Mouse (Mus musculus) effector memory CD4-positive, alpha-beta T cell, adult 5 months (primary cell): Measurements from ENCODE around the gene Sorl1. TPM values are rescaled to one million over a fixed set of nuclear protein-coding genes. Genes with fewer than 3 reads are reported as not detected.

Source experiments
- polyA plus RNA-seq: library from polyadenylated mRNA; unstranded; fragments of 100-300 nt; shearing (Covaris generic); gene quantifications from one replicate; pipeline ENCODE4 v1.2.1, GENCODE M21; 2017

Gene Sorl1
- 93.3 TPM for polyA plus RNA-seq

DNA sequence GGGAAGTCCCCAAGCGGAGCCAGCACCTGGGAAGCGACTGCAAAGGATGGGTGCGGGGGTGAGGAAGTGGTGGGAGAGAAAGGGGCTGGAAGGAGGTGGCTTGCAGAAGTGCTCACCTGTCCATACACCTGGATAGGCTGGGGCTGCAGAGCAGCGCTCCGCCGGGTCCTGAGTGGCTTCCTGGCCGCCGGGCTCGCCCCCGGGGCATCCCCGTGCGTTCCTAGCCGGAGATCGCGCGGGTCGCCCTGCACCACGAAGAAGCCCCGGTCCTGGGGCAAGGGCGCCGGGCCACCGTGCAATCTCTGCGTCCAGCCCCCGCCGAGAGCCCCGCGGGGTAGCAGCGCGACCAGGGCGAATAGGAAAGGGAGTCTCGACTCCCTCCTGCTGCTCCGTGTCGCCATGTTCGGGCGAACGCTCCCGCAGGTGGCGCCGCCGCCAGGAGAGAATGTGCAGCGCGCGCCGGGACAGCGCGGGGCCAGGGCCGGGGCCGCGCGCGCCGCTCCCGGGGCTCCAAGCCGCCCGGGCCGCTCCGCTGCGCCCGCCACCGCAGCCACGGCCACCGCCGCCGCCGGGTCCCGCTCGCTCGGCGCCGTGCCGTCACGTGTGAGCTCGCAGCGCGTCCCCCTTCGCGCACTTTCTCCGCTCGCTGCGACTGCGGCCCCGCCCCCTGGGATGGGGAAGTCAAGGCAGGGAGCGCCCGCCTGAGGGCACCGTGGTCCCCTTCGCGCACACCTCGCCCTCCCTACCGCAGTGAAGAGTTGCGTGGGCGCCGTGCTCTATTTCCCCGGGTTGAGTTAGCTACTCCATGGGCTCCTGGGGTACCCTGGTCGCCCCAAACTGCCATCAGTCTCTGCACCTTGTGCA lies at the start of gene Sorl1:
TSS of gene Sorl1 (minus strand) at position 585 of the 864 bp plus-strand sequence.

Other genes starting within 250 kb of the Sorl1 start
- gene Sc5d, start 140.0 kb upstream of the Sorl1 start, polyA plus RNA-seq: 83.9 TPM